Mouse (Mus musculus): ENCODE measurements around the gene Dock6. TPM values are rescaled to one million over a fixed set of nuclear protein-coding genes. Genes with fewer than 3 reads are reported as not detected.
A peak's percentile ranks its signal among the peaks of the same experiment; 100 is the strongest.

Gene Dock6
- total RNA-seq, 2 experiments from 2014 or later: 15.7 to 16.3 TPM

GRCm38 (mm10) chr9:21849691-21850677 is 2.5 kb downstream of the Dock6 start:
- no peak for DNase-seq (ENCODE audit: low spot score in 2 of 2)
- intact Hi-C loops (cut with DNase I): no loop called here

- no peak for DNase-seq (ENCODE audit: low spot score in 2 of 2)
- intact Hi-C loops (cut with DNase I): no loop called here
Measured at GRCm38 (mm10) chr9:21847926-21848325, 4.5 kb downstream of the Dock6 start.

- intact Hi-C loops (cut with DNase I): no loop called here
Measured at GRCm38 (mm10) chr9:21847425-21847824, 5.0 kb downstream of the Dock6 start.

GRCm38 (mm10) chr9:21846755-21847341 is 5.6 kb downstream of the Dock6 start:
- DNase-seq (ENCODE audit: low spot score in 2 of 2): no peak

More at GRCm38 (mm10) chr9:21847425-21847824, 5.0 kb downstream of the Dock6 start:
- DNase-seq (ENCODE audit: low spot score in 2 of 2): no peak

GRCm38 (mm10) chr9:21845381-21846080 is 6.9 kb downstream of the Dock6 start:
- no peak for DNase-seq (ENCODE audit: low spot score in 2 of 2)
- intact Hi-C loops (cut with DNase I): no loop called here

More at GRCm38 (mm10) chr9:21846755-21847341, 5.6 kb downstream of the Dock6 start:
- intact Hi-C loops (cut with DNase I): no loop called here

- DNase-seq (ENCODE audit: low spot score in 2 of 2): peak; percentile 28 to 64
- intact Hi-C loops (cut with DNase I): no loop called here
Measured at GRCm38 (mm10) chr9:21843086-21843485, 9.3 kb downstream of the Dock6 start.

- intact Hi-C loops (cut with DNase I): no loop called here
- no peak for DNase-seq (ENCODE audit: low spot score in 2 of 2)
Measured at GRCm38 (mm10) chr9:21842391-21842790, 10.0 kb downstream of the Dock6 start.

- DNase-seq (ENCODE audit: low spot score in 2 of 2): no peak
Measured at GRCm38 (mm10) chr9:21841340-21841739, 11.1 kb downstream of the Dock6 start.

GRCm38 (mm10) chr9:21840115-21840787 is 12.2 kb downstream of the Dock6 start:
- peak; percentile 35 to 39 for DNase-seq (ENCODE audit: low spot score in 2 of 2)
- intact Hi-C loops (cut with DNase I): loop anchor here (2.0 kb wide), 1 partner anchor 31 kb away; no protein-coding TSS in a partner anchor

More at GRCm38 (mm10) chr9:21841340-21841739, 11.1 kb downstream of the Dock6 start:
- intact Hi-C loops (cut with DNase I): loop anchor here (2.0 kb wide), 1 partner anchor 29 kb away; no protein-coding TSS in a partner anchor

GRCm38 (mm10) chr9:21837690-21838089 is 14.7 kb downstream of the Dock6 start:
- intact Hi-C loops (cut with DNase I): no loop called here

GRCm38 (mm10) chr9:21835258-21835912 is 17.1 kb downstream of the Dock6 start, which contains the start of gene Angptl8:
Gene Angptl8 (plus strand): TSS chr9:21835510.
- DNase-seq (ENCODE audit: low spot score in 2 of 2): no peak
- intact Hi-C loops (cut with DNase I): no loop called here

More at GRCm38 (mm10) chr9:21837690-21838089, 14.7 kb downstream of the Dock6 start:
- no peak for DNase-seq (ENCODE audit: low spot score in 2 of 2)

GRCm38 (mm10) chr9:21831558-21832240 is 20.7 kb downstream of the Dock6 start:
- DNase-seq (ENCODE audit: low spot score in 2 of 2): no peak
- intact Hi-C loops (cut with DNase I): no loop called here

- DNase-seq (ENCODE audit: low spot score in 2 of 2): no peak
- intact Hi-C loops (cut with DNase I): no loop called here
Measured at GRCm38 (mm10) chr9:21830936-21831335, 21.5 kb downstream of the Dock6 start.

- no peak for DNase-seq (ENCODE audit: low spot score in 2 of 2)
- intact Hi-C loops (cut with DNase I): no loop called here
Measured at GRCm38 (mm10) chr9:21830461-21830850, 22.0 kb downstream of the Dock6 start.

GRCm38 (mm10) chr9:21829834-21830460 is 22.5 kb downstream of the Dock6 start:
- no peak for DNase-seq (ENCODE audit: low spot score in 2 of 2)
- intact Hi-C loops (cut with DNase I): no loop called here

- no peak for DNase-seq (ENCODE audit: low spot score in 2 of 2)
- intact Hi-C loops (cut with DNase I): no loop called here
Measured at GRCm38 (mm10) chr9:21824366-21824765, 28.1 kb downstream of the Dock6 start.

- intact Hi-C loops (cut with DNase I): no loop called here
Measured at GRCm38 (mm10) chr9:21823957-21824356, 28.5 kb downstream of the Dock6 start.

GRCm38 (mm10) chr9:21822686-21823085 is 29.7 kb downstream of the Dock6 start:
- intact Hi-C loops (cut with DNase I): no loop called here
- no peak for DNase-seq (ENCODE audit: low spot score in 2 of 2)

More at GRCm38 (mm10) chr9:21823957-21824356, 28.5 kb downstream of the Dock6 start:
- DNase-seq (ENCODE audit: low spot score in 2 of 2): no peak
